Mouse (Mus musculus): ENCODE measurements at regions not wholly inside any gene's neighbourhood (a gene's known extent, or its start where the extent isn't known, plus 50 kb on each side); places are given as distances from the start of the nearest gene placed in this dataset.

DNA sequence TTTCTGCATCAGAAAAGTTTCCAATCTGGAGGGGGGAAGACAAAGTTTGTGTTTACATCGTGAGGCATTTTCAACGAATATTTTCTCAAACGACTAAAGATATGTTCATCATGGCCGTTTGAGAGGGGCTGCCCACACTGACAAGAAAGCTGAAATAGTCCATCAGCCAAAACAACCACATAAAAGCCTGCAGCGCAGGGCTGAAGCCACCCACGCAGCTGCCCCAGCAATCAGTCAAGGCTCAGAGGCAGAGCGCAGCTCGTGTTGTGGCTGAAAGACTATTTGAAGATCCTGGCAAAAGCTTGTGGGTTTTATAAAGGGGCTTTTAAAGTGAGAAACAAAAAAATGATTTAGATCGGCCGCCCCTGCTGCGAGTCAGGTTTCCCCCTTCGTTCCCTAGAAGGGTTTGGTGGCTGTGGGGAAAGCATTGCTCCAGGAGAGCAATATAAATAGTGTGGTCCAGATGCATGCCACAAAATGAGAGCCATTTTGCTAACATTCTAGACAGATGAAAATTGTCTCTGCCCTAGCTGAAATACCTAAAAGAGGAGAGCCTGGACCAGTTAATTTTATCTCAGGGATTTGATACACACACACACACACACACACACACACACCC is 105.0 kb upstream of the Otud4 start:
- no peak for ATAC-seq (ENCODE audit: low read depth)
- Histone ChIP-seq H3K9me3 (replicated peaks; ENCODE audit: control insufficient read depth, low read length) (no peaks in the 10 kb centered on the region), H3K36me3 (ENCODE audit: control insufficient read depth, insufficient read depth) (no peaks in the 10 kb centered on the region), H3K4me3 (ENCODE audit: low read depth, low read length) (no peak overlapping the region), H3K4me1 (ENCODE audit: control insufficient read depth, low read depth, low read length) (no peaks in the 10 kb centered on the region), H3K4me2 (ENCODE audit: low read depth, low read length) (no peak overlapping the region), H3K9ac (ENCODE audit: low read depth, low read length) (no peak overlapping the region), H3K27ac (ENCODE audit: low read length) (no peak overlapping the region), H3K27me3 (ENCODE audit: control insufficient read depth, insufficient read depth, low read depth, low read length) (no peaks in the 10 kb centered on the region)
- 61% methylated on average over 12 of the region's 12 CpGs for WGBS (ENCODE audit: insufficient replicate concordance)

DNA sequence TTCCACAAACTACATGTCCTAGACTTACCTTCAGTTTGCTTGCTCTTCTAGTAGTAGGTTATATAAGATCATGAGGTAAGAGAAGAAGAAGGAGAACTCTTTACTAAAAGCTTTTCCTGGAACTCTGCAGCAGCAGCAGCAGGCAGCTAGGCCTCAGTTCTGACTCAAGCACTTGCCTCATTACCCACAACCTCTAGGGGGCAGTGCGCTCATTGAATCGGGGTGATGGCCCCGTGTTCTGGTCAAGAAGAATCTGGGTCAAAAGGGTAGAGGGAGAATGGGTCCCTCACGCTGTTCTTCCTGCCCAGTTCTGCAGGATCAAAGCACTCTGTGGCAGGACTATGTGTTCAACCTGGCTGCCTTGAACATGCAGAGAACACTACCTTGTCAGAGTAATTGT is 109.9 kb upstream of the Otud4 start:
- no peaks in the 10 kb centered on the region for H3K27me3 ChIP-seq (ENCODE audit: control insufficient read depth, insufficient read depth, low read depth, low read length)
- no peak for ATAC-seq (ENCODE audit: low read depth)
- H3K27ac ChIP-seq (ENCODE audit: low read length) = no peak overlapping the region
- WGBS (ENCODE audit: insufficient replicate concordance) = 21% methylated on average over 4 of the region's 4 CpGs
- H3K9me3 ChIP-seq (replicated peaks; ENCODE audit: control insufficient read depth, low read length) = no peaks in the 10 kb centered on the region
- H3K4me1 ChIP-seq (ENCODE audit: control insufficient read depth, low read depth, low read length) = no peaks in the 10 kb centered on the region
- no peaks in the 10 kb centered on the region for H3K36me3 ChIP-seq (ENCODE audit: control insufficient read depth, insufficient read depth)
- no peak overlapping the region for H3K4me2 ChIP-seq (ENCODE audit: low read depth, low read length)
- H3K4me3 ChIP-seq (ENCODE audit: low read depth, low read length) = no peak overlapping the region
- no peak overlapping the region for H3K9ac ChIP-seq (ENCODE audit: low read depth, low read length)

DNA sequence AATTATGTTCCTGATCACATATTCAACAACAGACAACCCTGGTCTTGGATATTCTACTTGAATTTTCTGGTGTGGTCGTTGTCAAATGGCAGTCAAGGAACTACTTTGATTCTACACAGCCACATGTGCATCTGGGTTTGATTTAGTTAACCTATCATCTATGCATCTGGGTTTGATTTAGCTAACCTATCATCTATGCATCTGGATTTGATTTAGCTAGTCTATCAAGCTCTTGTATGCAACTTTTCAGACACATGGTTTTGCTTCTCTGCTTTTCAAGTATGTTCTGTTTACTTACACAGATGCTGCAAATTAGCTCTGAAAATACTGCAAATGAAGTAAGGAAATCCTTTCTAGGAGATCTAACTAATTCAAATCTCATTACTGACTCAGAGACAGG is 117.4 kb upstream of the Otud4 start:
- H3K36me3 ChIP-seq (ENCODE audit: control insufficient read depth, insufficient read depth) = no peaks in the 10 kb centered on the region
- no peaks in the 10 kb centered on the region for H3K9me3 ChIP-seq (replicated peaks; ENCODE audit: control insufficient read depth, low read length)
- H3K27ac ChIP-seq (ENCODE audit: low read length) = no peak overlapping the region
- WGBS (ENCODE audit: insufficient replicate concordance) = 48% methylated on average over 1 of the region's 1 CpGs
- H3K4me1 ChIP-seq (ENCODE audit: control insufficient read depth, low read depth, low read length) = no peaks in the 10 kb centered on the region
- H3K4me3 ChIP-seq (ENCODE audit: low read depth, low read length) = no peak overlapping the region
- no peak overlapping the region for H3K9ac ChIP-seq (ENCODE audit: low read depth, low read length)
- no peak overlapping the region for H3K4me2 ChIP-seq (ENCODE audit: low read depth, low read length)
- ATAC-seq (ENCODE audit: low read depth) = no peak
- no peaks in the 10 kb centered on the region for H3K27me3 ChIP-seq (ENCODE audit: control insufficient read depth, insufficient read depth, low read depth, low read length)

DNA sequence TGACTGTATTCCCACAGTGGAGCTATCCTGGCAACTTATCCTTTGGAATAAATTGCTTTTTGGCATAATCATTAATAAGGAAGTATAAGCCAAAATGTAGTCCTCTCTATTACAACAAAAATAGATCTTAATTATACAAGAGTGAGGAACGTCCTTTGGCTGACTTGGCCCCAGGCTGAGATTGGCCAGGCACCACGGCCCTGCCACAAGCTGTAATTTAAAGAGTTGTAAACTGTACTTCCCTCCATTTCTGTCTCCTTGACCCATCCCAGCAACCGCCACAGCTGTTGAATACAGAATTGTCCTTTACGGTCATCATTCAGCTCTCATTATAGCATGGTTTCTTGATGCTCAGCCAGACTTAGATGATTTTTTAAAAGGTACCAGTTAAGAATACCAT is 119.6 kb upstream of the Smad1 start:
- ATAC-seq (ENCODE audit: low read depth) = no peak
- no peak overlapping the region for H3K4me2 ChIP-seq (ENCODE audit: low read depth, low read length)
- no peaks in the 10 kb centered on the region for H3K9me3 ChIP-seq (replicated peaks; ENCODE audit: control insufficient read depth, low read length)
- H3K4me3 ChIP-seq (ENCODE audit: low read depth, low read length) = no peak overlapping the region
- H3K27me3 ChIP-seq (ENCODE audit: control insufficient read depth, insufficient read depth, low read depth, low read length) = no peaks in the 10 kb centered on the region
- H3K36me3 ChIP-seq (ENCODE audit: control insufficient read depth, insufficient read depth) = no peaks in the 10 kb centered on the region
- H3K27ac ChIP-seq (ENCODE audit: low read length) = no peak overlapping the region
- no peaks in the 10 kb centered on the region for H3K4me1 ChIP-seq (ENCODE audit: control insufficient read depth, low read depth, low read length)
- H3K9ac ChIP-seq (ENCODE audit: low read depth, low read length) = no peak overlapping the region
- WGBS (ENCODE audit: insufficient replicate concordance) = 63% methylated on average over 4 of the region's 4 CpGs

DNA sequence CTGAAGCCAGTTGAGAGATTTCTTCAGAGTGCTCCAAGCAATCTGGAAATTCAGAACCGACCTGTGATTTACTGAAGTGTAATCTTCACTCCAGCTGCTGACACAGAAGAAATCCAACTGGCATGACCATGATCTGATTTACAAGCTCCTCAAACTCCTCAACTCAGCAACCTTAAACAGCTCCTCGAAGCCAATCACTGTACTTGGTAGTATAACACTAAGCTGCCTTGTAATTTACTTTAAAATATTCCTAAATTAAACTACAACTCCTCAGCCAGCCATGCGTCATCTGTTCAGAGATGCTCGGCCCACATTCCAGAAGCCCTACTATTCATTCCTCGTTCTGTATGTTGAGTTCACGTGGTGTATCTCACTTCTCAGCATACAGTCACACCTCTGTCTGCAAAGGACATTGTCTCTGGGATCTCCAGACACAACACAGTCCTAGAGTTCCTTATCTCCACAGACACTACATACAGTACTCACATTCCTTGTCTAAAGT is 116.0 kb upstream of the Smad1 start:
- Histone ChIP-seq H3K9ac (ENCODE audit: low read depth, low read length) (no peak overlapping the region), H3K9me3 (replicated peaks; ENCODE audit: control insufficient read depth, low read length) (no peaks in the 10 kb centered on the region), H3K27ac (ENCODE audit: low read length) (no peak overlapping the region), H3K4me2 (ENCODE audit: low read depth, low read length) (no peak overlapping the region), H3K27me3 (ENCODE audit: control insufficient read depth, insufficient read depth, low read depth, low read length) (no peaks in the 10 kb centered on the region), H3K4me3 (ENCODE audit: low read depth, low read length) (no peak overlapping the region), H3K36me3 (ENCODE audit: control insufficient read depth, insufficient read depth) (no peaks in the 10 kb centered on the region), H3K4me1 (ENCODE audit: control insufficient read depth, low read depth, low read length) (no peaks in the 10 kb centered on the region)
- no peak for ATAC-seq (ENCODE audit: low read depth)
- WGBS (ENCODE audit: insufficient replicate concordance) = 60% methylated on average over 6 of the region's 6 CpGs

DNA sequence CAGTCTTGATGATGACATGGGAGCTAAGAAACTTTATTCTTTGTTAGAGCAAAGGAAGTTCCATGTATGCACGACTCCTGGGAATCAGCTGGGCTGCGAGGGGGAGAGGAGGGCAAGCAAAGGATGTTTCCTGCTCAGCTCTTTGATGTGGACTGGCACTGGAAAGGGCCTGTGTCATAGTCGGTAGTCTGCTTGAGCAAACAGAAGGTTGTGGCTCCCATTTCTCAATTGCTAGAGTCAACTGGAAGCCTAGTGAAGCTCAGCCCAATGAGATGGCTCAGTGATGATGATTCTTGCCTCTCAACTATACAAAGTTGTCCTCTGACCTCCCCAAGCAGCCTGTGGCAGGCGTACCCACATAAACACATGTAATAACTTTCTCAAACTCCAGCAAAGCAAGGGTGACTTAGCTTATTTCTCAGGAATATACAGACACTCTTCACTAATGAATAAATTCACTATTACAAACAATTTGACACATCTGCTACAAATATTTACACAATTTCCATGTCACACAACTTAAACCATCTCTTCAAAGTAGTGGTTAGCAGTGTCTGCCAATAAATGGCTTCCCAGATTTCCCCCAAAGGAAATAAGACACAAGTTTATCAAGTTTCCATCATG is 115.4 kb upstream of the Smad1 start:
- H3K27ac ChIP-seq (ENCODE audit: low read length) = no peak overlapping the region
- no peaks in the 10 kb centered on the region for H3K27me3 ChIP-seq (ENCODE audit: control insufficient read depth, insufficient read depth, low read depth, low read length)
- H3K9me3 ChIP-seq (replicated peaks; ENCODE audit: control insufficient read depth, low read length) = no peaks in the 10 kb centered on the region
- WGBS (ENCODE audit: insufficient replicate concordance) = 33% methylated on average over 4 of the region's 4 CpGs
- no peaks in the 10 kb centered on the region for H3K4me1 ChIP-seq (ENCODE audit: control insufficient read depth, low read depth, low read length)
- no peak overlapping the region for H3K4me2 ChIP-seq (ENCODE audit: low read depth, low read length)
- H3K36me3 ChIP-seq (ENCODE audit: control insufficient read depth, insufficient read depth) = no peaks in the 10 kb centered on the region
- ATAC-seq (ENCODE audit: low read depth) = no peak
- H3K9ac ChIP-seq (ENCODE audit: low read depth, low read length) = no peak overlapping the region
- H3K4me3 ChIP-seq (ENCODE audit: low read depth, low read length) = no peak overlapping the region

DNA sequence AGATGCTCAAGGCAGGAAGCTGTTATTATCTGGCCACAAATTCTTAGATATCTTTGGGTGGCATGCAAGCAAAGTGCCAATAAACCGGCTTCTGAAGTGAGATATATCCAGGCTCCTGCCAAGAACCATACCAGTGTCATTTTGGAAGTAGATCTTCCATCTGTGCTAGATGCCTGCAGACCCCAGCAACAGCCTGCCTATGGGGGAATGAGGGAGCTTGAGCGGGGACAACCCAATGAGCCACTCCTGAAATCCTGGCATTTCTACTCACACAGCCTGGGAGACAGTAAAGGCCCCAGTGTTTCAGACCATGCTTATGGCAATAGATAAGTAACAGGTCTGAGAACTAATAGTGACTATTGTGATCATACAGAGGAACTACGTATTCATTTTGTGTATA is 109.3 kb upstream of the Smad1 start:
- Histone ChIP-seq H3K27me3 (ENCODE audit: control insufficient read depth, insufficient read depth, low read depth, low read length) (no peaks in the 10 kb centered on the region), H3K36me3 (ENCODE audit: control insufficient read depth, insufficient read depth) (no peaks in the 10 kb centered on the region), H3K4me1 (ENCODE audit: control insufficient read depth, low read depth, low read length) (no peaks in the 10 kb centered on the region), H3K9me3 (replicated peaks; ENCODE audit: control insufficient read depth, low read length) (no peaks in the 10 kb centered on the region), H3K27ac (ENCODE audit: low read length) (no peak overlapping the region), H3K9ac (ENCODE audit: low read depth, low read length) (no peak overlapping the region), H3K4me2 (ENCODE audit: low read depth, low read length) (no peak overlapping the region), H3K4me3 (ENCODE audit: low read depth, low read length) (no peak overlapping the region)
- no peak for ATAC-seq (ENCODE audit: low read depth)
- WGBS (ENCODE audit: insufficient replicate concordance) = 65% methylated on average over 3 of the region's 3 CpGs

DNA sequence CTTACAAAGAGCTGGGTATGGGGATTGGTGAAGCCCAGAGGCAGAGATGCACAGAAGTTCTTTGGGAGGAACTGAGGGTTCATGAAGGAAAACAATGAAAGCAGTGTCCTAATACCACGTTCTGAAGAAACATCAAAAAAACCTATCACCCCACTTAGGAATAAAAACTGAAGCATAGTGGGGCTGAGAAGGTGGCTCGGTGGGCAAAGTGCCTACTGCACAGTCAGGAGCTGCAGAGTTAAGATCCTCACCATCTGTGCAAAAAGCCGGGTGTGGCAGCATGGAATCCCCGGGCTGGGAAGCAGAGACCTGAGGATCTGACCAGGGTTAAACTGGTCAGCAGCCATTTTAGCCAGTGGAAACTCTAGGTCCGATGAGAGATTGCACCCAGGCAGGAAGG is 106.1 kb upstream of the Smad1 start:
- Histone ChIP-seq H3K4me2 (ENCODE audit: low read depth, low read length) (no peak overlapping the region), H3K9ac (ENCODE audit: low read depth, low read length) (no peak overlapping the region), H3K36me3 (ENCODE audit: control insufficient read depth, insufficient read depth) (no peaks in the 10 kb centered on the region), H3K27me3 (ENCODE audit: control insufficient read depth, insufficient read depth, low read depth, low read length) (no peaks in the 10 kb centered on the region), H3K27ac (ENCODE audit: low read length) (no peak overlapping the region), H3K9me3 (replicated peaks; ENCODE audit: control insufficient read depth, low read length) (no peaks in the 10 kb centered on the region), H3K4me3 (ENCODE audit: low read depth, low read length) (no peak overlapping the region), H3K4me1 (ENCODE audit: control insufficient read depth, low read depth, low read length) (no peaks in the 10 kb centered on the region)
- ATAC-seq (ENCODE audit: low read depth) = no peak
- WGBS (ENCODE audit: insufficient replicate concordance) = 56% methylated on average over 5 of the region's 5 CpGs

DNA sequence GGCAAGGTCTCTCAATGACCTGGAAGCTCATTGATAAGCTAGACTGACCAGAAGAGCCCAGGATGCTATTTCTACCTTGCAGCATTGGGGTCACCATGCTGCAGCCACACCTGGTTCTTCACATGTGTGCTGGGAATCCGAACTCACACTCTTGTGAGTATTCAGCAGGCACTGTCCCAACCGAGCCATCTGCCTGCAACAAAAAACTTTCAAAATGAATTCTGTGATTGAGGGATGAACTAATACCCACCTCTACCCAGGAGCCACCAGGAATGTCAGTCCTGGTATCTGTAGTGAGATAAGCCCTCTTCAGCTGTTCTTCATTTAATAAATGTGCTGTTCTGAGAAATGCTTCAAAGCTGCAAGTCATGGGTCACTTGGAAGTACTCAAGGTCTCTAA is 104.6 kb upstream of the Smad1 start:
- WGBS (ENCODE audit: insufficient replicate concordance) = 56% methylated on average over 2 of the region's 2 CpGs
- ATAC-seq (ENCODE audit: low read depth) = no peak
- no peaks in the 10 kb centered on the region for H3K27me3 ChIP-seq (ENCODE audit: control insufficient read depth, insufficient read depth, low read depth, low read length)
- H3K9ac ChIP-seq (ENCODE audit: low read depth, low read length) = no peak overlapping the region
- H3K4me3 ChIP-seq (ENCODE audit: low read depth, low read length) = no peak overlapping the region
- no peak overlapping the region for H3K27ac ChIP-seq (ENCODE audit: low read length)
- no peaks in the 10 kb centered on the region for H3K4me1 ChIP-seq (ENCODE audit: control insufficient read depth, low read depth, low read length)
- no peaks in the 10 kb centered on the region for H3K9me3 ChIP-seq (replicated peaks; ENCODE audit: control insufficient read depth, low read length)
- no peaks in the 10 kb centered on the region for H3K36me3 ChIP-seq (ENCODE audit: control insufficient read depth, insufficient read depth)
- no peak overlapping the region for H3K4me2 ChIP-seq (ENCODE audit: low read depth, low read length)
